Mouse (Mus musculus) ZHBTc4 (cell line): Measurements from ENCODE around the gene Cd180.
"Not testable (repeated sequence)": the region's sequence is repeated elsewhere in the genome, so short reads cannot be mapped to it uniquely, and the experiment has no call there.

Experiments used
- DNase-seq: peaks from one replicate; pipeline ENCODE4 v3.0.0-alpha.2; 2011; ENCODE audit warnings: low read depth, low spot score

Gene Cd180

DNA sequence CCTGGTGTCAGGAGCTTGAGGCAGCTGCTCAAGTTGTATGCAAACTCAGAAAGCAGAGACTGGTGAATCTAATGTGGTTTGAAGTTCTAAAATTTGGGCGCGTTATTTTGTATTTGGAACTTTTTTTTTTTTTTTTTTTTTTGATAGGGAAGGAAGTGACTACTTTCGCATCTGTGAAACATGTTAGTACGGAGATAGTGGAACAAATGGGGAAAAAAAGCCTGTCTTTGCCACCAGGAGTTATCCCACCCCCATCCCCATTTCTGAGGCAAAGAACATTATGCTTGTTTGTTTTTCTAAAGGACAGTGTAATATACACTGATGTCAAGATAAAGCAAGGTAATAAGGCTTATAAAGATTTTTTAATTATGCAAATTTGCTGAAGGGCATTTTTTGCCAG is 15.8 kb upstream of the Cd180 start:
- not testable (repeated sequence) for DNase-seq

DNA sequence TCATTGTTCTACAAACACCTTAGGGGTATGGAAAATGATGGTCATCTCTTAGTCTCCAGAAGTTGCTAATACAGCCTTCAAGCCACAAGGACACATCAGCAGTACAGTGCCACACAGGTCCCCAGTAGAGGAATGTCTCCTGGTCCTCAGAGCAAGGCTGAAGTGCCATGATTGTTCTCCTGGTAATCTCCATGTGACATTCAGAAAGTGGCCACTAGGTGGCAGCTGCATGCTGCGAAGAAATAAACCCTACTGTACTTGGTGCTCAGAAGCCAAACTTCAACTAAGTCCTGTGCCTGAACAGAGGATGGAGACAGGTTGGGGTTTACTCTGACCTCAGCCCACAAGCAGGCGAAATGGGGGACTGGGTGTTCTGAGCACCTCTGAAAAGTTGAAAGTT is 14.9 kb upstream of the Cd180 start:
- peak; percentile 86 for DNase-seq

DNA sequence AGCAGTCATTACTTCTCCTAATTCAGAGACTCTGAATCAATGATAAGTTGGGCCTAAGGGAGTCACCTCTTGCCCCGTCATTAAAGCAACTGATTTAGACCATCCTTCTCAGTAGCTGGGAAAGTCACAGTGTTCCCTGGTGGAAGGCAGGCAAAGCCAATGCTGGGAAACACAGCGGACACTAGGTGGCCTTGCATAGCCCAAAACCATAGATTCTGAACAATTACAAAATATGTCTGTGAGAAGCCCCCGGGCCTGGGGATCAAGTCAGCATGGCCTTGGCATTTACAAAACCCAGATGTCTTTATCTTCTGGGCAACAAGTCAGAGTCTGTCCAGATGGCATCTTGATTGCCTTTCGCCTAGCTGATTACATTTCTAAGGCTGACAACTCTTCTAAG is 8.5 kb upstream of the Cd180 start:
- no peak for DNase-seq

DNA sequence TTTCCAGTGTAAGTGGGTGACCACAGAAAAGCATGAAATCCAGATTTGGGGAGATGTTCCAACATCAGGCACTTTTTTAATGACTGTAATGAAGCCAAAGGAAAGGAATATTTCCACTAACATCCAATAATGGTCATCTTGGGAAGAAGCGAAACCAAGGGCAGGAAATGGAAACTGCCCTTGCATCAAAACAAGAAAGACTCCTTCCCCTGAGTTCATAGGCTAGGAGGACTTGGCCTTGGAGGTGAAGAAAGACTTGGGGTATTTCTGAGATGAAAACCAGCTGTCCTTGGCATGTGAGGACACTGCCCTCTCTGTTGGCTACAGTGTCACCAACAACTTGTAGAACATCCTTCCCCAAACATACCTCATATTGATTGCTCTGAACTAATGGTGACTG is 5.2 kb upstream of the Cd180 start:
- no peak for DNase-seq

DNA sequence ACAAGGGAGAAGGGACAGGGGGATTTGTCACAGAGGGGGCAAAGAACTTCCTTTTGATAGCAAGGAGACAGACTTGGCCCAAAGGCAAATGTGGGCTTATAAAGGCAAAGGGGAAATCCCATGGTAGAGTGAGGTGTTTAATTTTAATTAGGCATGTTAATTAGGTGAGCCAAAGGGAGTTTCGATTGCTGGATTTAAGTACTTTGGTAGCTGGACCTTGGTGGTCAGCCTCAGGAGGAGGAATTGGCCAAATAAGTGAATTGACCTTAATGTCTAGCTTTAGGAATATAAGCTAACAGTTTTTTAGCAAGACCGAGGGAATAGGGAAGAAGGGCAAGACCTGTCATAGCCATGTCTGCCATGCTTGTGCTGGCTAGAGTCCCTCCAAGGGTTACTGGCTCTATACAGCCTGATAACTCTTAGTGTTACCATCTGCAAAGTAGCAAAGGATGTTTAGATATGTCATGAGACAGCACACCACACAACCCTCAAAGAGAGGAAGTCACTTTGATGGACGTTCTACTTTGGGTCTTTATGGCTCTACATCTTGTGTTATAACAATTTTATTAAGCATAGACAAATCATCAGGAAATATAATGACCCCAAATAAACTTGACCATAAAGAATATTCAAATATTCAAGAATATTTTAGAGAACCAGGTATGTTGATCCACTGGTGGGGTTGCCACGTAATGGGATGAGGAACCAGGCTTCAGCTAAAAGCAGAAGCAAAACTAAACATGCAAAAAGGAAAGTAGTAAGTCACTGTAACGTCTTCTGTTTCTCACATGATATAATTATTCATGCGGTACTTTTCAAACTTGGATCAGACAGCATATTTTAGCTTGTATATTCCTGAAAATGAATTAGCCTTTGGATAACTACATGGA is 3.9 kb upstream of the Cd180 start:
- no peak for DNase-seq

DNA sequence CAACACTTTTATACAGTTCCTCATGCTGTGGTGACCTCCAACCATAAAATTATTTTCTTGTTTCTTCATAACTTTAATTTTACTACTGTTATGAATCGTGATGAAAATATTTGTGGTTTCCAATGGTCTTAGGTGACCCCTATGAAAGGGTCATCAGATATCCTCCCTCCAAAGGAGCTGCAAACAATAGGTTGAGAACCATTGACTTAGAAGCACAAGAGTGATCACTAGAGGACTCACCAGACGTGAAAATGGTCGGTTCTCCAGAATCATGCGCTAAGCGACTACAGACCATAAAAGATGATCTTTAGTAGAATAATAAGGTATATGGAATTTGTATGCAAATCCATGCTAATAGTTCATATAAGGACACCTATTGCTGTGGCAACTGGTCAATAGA is 3.2 kb upstream of the Cd180 start:
- no peak for DNase-seq

DNA sequence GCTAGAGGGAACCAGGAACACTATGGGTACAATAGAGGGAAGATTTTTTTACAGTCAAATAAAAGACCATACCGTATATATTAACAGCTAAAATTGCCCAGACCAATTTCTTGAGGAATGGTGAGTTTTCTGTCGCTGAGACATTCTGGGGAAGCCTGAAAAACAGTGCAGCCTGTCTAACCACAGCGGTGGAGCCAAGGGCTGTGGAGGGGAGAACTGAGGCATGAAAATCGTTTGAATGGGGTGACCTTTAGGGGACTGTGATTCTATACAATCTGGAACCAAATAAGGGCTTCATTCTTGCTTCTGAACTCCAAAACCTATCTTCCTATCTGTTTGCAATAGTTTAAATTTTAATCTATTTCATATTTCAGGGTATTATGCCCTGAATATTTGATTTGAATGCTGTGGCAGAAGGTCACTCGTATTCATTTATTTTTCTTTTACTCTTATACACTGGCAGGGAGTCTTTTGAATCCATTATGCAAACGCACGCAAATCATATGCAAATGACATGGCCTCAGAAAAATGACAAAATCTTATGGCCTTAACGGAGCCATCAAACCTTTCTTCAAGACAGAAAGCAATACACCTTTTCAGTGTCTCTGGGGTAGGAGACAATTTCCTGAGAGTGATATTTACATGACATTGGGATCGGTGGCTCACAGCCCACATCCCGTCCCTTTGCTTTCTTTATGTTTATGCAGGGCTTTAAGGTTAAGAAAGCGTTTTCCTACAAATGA is 1.8 kb upstream of the Cd180 start:
- DNase-seq, result no peak

DNA sequence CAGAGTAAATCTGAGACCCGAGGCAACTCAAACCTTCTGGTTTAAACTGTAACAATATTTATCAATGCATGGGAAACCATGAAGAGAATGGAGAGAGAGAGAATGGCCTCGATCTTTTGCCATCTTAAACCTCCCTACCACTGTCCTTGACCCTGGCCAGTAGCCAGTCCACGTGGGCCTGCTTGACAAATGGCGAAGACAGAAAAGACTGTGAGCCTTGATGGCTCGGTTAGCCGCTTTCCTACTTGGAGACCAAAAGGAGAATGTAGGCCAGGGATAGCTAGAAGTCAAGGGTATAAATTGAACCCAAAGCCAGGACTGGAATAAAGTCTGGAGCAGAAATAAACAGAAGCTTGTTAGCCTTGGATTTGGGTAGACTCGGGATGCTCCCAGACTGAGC is 796 bp downstream of the Cd180 start:
- DNase-seq, result no peak

DNA sequence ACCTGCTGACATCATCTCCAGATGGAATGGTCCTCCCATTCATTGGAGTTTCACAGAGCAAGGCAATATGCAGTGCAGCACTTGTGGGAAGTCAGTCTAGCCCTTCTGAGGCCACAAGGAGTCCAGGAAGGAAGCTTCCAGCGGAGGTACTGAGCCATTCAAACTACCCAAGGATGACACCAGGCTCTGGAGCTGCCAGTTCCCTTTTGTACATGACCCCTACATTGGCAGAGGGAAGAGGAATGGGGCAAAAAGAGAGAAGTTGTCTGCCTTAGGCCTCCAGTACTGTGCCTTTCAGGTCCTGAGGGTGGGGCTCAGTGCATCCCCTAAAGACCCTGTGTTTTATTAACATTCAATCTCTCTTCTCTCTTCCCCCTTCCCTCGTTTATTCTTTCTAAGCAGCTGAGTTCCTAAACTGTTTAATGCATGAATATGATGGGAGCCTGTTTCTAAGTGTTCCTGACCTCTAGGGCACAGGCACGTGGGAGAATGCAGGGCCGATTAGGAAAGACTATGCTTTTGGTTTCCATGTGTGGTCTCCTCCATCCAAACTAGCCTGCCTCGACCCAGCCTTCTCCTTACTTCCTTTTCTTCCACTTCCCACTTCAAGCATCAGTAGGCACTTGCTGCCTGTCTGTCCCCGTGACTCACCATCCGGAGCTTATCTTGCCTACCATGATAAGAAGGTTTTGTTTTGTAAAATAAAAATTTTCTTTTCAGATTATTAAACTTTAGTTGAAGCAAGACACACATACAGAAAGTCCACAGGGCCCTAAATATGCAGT is 2.0 kb downstream of the Cd180 start:
- no peak for DNase-seq

DNA sequence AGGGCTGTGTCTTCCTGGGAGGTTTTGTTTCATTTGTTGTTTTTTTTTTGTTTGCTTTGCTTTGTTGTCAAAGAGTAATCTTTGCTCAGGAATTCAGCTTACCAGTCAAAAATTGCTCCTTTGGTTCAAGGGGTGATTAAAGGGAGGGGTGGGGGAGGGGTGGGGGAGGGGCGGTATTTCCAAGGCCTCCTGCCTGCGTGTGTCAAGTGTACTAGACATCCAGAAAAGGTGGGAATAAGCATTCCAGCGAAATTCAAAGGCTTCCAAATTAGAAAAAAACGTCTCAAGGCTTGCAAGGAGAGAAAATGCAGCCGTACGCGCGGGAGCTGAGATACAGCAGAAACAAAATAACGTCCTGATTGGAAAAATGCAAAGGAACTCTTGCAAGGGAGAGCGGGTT is 5.0 kb downstream of the Cd180 start:
- DNase-seq, result no peak

DNA sequence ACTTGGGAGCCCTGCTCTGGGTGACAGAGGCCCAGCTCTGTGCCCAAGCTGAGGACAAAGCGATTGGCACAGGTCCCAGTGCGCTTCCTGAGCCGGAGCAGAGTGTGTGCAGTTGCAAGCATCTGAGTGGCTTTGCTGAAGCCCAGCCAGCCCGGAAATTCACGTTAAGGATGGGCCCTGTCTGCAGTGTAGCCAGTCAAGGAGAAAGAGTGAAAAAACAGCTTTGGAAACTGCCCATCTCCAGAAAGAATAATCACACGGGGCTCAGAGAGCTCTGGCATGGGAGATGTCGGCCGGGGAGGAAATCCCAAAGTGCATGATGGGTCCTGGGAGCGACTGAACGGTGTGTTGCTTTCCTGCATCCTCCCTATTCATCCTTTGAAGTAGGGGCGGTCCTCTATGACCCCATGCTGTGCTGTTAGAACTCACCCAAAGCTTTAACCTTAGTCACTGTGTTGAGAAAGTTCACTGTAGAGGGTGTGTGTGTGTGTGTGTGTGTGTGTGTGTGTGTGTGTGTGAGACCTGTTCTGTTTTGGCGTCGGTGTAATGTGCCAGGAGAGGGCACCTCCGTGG is 5.5 kb downstream of the Cd180 start:
- peak; percentile 93 for DNase-seq

DNA sequence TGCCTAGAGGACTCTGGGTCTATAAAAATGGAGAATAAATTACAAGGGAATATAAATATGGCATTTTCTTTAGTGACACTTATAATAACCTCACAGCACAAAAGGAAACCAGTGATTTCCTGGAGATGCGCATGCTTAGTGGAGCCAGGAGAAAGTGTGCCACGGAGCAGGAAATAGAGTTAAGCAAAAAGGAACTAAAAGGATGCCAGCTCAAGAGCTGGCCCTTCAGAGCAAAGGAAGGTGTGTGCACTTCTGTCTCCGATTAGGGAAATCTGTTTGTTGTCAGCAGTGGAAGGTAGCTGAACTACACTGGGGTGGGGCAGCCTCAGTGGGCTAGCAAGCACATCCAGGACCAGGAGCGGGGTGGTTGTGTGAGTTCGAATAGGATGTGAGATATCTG is 6.8 kb downstream of the Cd180 start:
- no peak for DNase-seq

DNA sequence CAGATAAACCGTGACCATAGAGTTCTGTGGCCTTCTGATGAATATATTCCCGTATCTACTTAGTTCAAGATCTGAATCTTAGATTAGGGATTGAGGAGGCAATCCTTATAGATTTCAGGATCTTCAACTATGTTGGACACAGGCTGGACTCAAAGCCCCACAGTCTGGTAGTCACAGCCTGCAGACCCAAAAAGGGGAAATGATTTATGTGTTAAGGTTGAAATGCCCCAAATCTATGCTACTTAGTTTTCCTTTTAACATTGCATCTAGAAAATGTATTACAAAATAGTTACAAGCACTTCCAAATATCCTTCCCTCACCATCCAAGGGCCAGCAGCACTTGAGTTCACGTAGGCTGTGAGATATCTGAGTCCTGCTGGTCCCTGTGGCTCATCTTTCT is 7.4 kb downstream of the Cd180 start:
- DNase-seq, result no peak

DNA sequence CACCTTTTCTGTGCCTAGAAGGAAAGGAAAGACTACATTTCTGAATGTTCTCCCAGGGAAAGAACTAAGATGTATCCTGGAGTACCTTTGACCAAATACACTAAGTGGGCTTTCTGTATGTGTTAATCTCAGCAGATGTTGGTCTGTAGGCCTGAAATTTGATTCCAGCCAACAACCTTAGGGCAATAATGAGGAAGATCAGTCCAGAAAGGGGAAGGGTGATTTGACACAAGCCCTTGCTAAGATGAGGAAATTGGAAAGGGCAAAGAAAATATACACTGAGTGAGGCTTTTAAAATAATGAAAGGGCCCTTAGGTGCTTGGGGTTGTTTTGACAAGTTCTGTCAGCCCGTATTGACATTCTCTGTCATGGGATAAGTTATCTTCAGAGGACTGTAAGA is 23.6 kb downstream of the Cd180 start:
- DNase-seq, result no peak

DNA sequence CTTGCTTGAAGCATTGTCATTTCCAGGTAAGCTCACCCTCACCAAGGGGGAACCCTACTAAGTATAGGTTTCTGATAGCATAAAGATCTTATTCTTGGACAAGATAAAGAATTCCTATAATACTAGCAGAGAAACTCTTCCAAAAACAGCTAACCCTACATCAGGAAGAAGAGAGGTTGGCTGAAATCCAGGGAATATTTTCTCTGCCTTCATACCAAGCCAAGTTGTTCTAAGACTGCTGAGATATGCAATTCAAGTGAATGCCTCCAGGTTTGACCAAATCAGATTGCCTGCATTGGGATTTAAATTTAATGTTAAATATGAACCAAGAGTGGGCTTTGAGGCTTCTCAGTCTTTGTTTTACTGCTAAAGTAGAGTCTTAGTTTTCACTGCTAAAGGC is 32.1 kb downstream of the Cd180 start:
- no peak for DNase-seq

DNA sequence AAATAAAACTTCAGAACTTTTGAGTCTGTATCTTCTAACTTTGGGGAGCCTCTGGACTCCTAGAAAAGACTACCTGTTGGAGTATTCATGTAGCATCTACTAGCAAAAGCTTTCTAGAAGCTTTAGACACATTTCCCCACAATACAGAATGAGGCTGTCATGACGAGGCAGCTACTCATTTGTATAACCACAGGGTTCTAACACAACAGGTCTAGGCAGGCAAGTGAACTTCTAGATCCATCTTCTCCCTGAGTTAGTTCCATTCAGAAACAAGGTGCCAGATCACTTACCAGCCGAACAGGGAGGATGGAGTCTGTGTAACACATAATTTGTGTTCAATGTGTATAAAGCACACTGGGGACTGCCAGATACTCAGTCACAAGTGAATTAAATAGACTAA is 32.5 kb downstream of the Cd180 start:
- DNase-seq, result no peak

DNA sequence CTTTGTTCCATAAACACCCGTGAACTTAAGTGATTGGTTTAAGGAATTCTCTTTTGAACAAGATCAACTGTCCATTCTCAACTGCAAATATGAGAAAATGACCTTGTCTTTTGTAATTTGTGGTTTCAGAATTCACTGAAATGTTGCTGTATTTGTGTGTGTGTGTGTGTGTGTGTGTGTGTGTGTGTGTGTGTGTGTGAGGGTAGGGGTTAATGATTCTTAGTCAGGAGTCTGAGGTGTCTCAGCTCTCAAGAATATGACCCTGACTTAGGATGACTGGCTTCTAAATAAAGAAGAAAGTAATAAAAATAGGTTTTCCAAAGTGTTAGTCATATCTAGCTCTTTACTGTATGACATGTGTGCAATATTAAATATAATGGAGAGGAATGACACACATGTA is 33.5 kb downstream of the Cd180 start:
- DNase-seq, result no peak

DNA sequence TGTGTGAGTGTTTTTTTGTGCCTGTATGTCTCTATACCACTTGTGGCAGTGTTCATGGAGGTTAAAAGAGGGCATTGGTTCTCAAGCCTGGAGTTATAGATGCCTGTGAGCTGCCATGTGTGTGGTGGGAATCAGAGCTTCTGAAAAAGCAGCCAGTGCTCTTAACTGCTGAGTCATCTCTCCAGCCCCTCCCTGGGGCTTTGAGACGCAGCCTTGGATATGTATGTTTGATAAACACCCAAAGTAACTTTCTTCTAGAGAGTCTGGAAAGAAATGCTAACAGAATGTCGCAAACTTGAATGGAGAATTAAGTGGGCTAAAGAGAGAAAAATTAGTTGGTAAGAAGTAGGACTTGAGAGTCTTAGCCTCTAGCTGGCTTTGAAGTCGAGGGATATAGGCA is 34.7 kb downstream of the Cd180 start:
- DNase-seq, result no peak

DNA sequence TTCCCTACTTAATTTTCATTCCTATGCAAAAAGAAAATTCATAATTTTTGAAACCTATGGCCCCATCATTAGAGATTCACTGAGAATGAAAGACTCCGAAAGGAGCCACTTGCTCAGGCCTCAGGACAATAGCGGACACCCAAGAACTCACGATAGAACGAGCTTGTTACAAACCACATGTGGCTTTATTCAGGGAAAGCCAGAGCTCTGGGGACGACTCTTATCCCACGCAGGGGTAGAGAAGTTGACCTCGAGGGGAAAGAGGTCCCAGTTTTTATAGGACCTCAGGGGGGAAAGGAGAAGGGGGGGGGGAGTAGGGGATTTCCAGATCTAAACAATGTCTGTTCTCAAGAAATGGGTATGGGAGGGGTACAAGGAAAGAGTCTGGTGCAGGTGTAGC is 35.6 kb downstream of the Cd180 start:
- not testable (repeated sequence) for DNase-seq

DNA sequence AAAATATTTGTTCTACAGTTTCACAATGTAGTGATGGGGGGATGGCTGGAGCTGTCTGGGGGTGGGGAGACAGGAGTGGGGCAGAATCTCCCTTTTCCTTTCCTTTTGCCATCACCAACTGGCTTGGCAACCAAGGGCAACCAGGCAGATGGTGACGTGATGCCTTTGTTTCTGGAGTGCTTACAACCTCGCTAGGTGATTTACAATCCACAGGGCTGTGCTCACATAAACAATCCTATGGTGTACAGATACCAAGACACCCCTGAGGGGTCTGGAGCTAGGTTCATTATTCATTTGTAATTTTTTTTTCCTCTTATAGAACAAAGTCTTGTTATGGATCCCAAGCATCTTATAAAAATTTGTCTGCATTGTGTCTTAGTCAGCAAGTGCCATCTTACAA is 39.7 kb downstream of the Cd180 start:
- no peak for DNase-seq

DNA sequence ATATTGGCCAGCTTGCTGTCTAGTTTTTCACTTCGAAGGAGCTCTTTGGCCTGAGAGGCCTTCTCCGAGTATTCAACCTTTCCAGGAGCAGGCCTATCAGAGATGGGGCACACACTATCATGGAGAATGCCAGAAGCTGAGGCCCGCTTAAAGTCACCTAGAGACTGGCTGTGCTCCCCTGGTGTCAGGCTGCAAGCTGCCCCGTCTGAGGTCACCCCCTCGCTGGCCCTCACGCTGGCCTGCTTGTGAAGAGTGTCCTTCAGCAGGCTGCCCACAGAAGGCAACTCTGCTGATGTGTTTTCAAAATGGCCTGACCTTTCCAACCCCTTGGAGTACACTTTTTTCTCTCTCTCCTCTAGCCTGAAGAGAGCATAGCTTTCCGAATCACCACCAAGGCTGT is 44.5 kb downstream of the Cd180 start:
- DNase-seq, result no peak
